In the genomic region with DNA sequence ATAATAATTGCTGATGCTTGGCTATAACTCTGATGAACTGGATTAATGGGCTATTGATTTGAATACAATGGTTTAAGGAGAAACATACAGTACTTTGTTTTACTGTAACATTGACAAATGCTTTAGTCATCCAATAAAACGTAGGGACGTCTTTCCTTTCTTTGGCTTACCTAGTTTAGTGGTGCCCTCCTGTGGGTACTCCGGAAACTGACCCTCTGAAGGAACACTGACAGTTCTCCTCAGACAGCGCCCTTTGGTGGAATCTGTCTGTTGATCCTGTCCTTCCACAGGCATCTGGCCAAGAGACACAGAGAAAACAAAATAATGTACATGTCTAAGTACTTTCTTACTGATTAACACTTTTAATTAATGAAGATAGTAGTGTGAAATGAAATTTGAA, we compare ENCODE assay signal across 10 mouse cellular contexts.
DNase-seq lines count a peak whose midpoint lies in the region; ATAC-seq and TF ChIP-seq lines count a peak whose summit lies in the region.
"Had no signal": no experiment of that assay in that cellular context is flagged by ENCODE, and none has a peak within 500 bp of the region (broad histone marks: within the 10 kb centered on the region; RNA-seq: fewer than 3 reads in every experiment).

No protein-coding gene starts in this region.

- ATAC-seq in cerebellum, adult (ENCODE audit: insufficient number of reproducible peaks, low FRiP score, low TSS enrichment) = no peak
- ATAC-seq in limb, embryonic 14.5 days (ENCODE audit: low FRiP score, low read depth) = no peak

- no peak for TF ChIP-seq POLR2A in limb, embryonic 14.5 days (IDR thresholded peaks at IDR 0.05; ENCODE audit: borderline replicate concordance, extremely low read depth, insufficient read depth, insufficient read length)

- H3K4me3 ChIP-seq in limb, embryonic 14.5 days (replicated peaks; ENCODE audit: low read length) = no peak overlapping the region
- H3K4me3 ChIP-seq: liver, embryonic 15.5 days; stomach, embryonic 15.5 days had no signal

- H3K4me1 ChIP-seq in limb, embryonic 14.5 days (ENCODE audit: control insufficient read depth, insufficient read depth, low read length) = no peaks in the 10 kb centered on the region
- H3K4me1 ChIP-seq: liver, embryonic 15.5 days; stomach, embryonic 15.5 days had no signal

- no peaks in the 10 kb centered on the region for H3K27me3 ChIP-seq in limb, embryonic 14.5 days (ENCODE audit: control insufficient read depth, insufficient read depth, low read length)
- H3K27me3 ChIP-seq in splenic B cell, adult 2 months (ENCODE audit: control insufficient read depth, insufficient read depth, low read length, poor library complexity, severe bottlenecking) = no peaks in the 10 kb centered on the region
- H3K27me3 ChIP-seq: liver, embryonic 15.5 days; stomach, embryonic 15.5 days had no signal

- no peak overlapping the region for H3K9ac ChIP-seq in limb, embryonic 14.5 days (ENCODE audit: low read depth, low read length, severe bottlenecking)
- H3K9ac ChIP-seq: liver, embryonic 15.5 days; stomach, embryonic 15.5 days had no signal

- no peaks in the 10 kb centered on the region for H3K36me3 ChIP-seq in limb, embryonic 14.5 days (ENCODE audit: control insufficient read depth, insufficient read depth, low read length)
- no peaks in the 10 kb centered on the region for H3K36me3 ChIP-seq in splenic B cell, adult 2 months (ENCODE audit: control insufficient read depth, insufficient read depth, low read length, poor library complexity, severe bottlenecking)
- H3K36me3 ChIP-seq: liver, embryonic 15.5 days; stomach, embryonic 15.5 days had no signal

- no peaks in the 10 kb centered on the region for H3K9me3 ChIP-seq in limb, embryonic 14.5 days (ENCODE audit: control insufficient read depth, low read length)
- H3K9me3 ChIP-seq: liver, embryonic 15.5 days; stomach, embryonic 15.5 days had no signal

- 15% methylated on average over 4 of the region's 4 CpGs for WGBS in limb, embryonic 14.5 days

- H3K27ac ChIP-seq in limb, embryonic 14.5 days (replicated peaks; ENCODE audit: low read depth, low read length) = no peak overlapping the region
- H3K27ac ChIP-seq: liver, embryonic 15.5 days; stomach, embryonic 15.5 days had no signal

- H3K4me2 ChIP-seq in limb, embryonic 14.5 days (replicated peaks; ENCODE audit: low read depth, low read length, severe bottlenecking) = no peak overlapping the region
- H3K4me2 ChIP-seq: liver, embryonic 15.5 days; stomach, embryonic 15.5 days had no signal

- peak; percentile 7 for DNase-seq in cerebellum, adult 11 months
- DNase-seq in ovary, postnatal 14 days (ENCODE audit: low spot score) = peak; percentile 8
- no peak for DNase-seq in ovary, adult 18-20 months (ENCODE audit: low spot score)
- peak; percentile 10 for DNase-seq in c-Kit-positive CD71-positive TER-119-positive erythroid progenitor cells, embryonic 14.5 days (ENCODE audit: low spot score)
- peak; percentile 8 for DNase-seq in forelimb bud, embryonic 11.5 days (ENCODE audit: low read depth, low spot score)
- DNase-seq in limb, embryonic 14.5 days (ENCODE audit: low spot score) = peak; percentile 38
- peak; percentile 6 for DNase-seq in splenic B cell, adult 2 months (ENCODE audit: low read depth, low spot score)
